Mouse (Mus musculus) midbrain, embryonic 16.5 days (tissue): ENCODE measurements around the gene Fam163b. TPM values are rescaled to one million over a fixed set of nuclear protein-coding genes. Genes with fewer than 3 reads are reported as not detected.

Experiments used
- ATAC-seq: fragments of 200-750 bp; cut with Nextera tagmentation; 2 replicates; pipeline ENCODE4 v1.8.0; 2017; ENCODE audit warnings: moderate TSS enrichment
- H3K27ac ChIP-seq: fragments of 300-500 bp; sonication (generic); 2 replicates; pipeline ENCODE4 v1.5.1; 2014; ENCODE audit warnings: mild to moderate bottlenecking, low read length, mixed read lengths
- H3K27me3 ChIP-seq: fragments of 300-500 bp; sonication (generic); 2 replicates; pipeline ENCODE4 v1.6.1; 2014; ENCODE audit warnings: low read depth, low read length, mixed read lengths; ENCODE audit not compliant: control insufficient read depth, insufficient read depth
- H3K36me3 ChIP-seq: fragments of 300-500 bp; sonication (generic); 2 replicates; pipeline ENCODE4 v1.6.1; 2014; ENCODE audit warnings: mild to moderate bottlenecking, low read length, moderate library complexity, mixed read lengths; ENCODE audit not compliant: control insufficient read depth, insufficient read depth
- H3K4me1 ChIP-seq: fragments of 300-500 bp; sonication (generic); 2 replicates; pipeline ENCODE4 v1.6.1; 2014; ENCODE audit warnings: mild to moderate bottlenecking, low read length, mixed read lengths; ENCODE audit not compliant: control insufficient read depth, insufficient read depth
- H3K4me2 ChIP-seq: fragments of 300-500 bp; sonication (generic); 2 replicates; pipeline ENCODE4 v1.6.1; 2014; ENCODE audit warnings: mild to moderate bottlenecking, low read length, mixed read lengths
- H3K4me3 ChIP-seq: fragments of 300-500 bp; sonication (generic); 2 replicates; pipeline ENCODE4 v1.5.1; 2014; ENCODE audit warnings: low read depth, mild to moderate bottlenecking, low read length, moderate library complexity, mixed read lengths
- H3K9ac ChIP-seq: fragments of 300-500 bp; sonication (generic); 2 replicates; pipeline ENCODE4 v1.6.1; 2014; ENCODE audit warnings: low read depth, low read length, mixed read lengths
- H3K9me3 ChIP-seq: fragments of 300-500 bp; sonication (generic); replicated peaks from 2 replicates; pipeline ENCODE4 v1.6.1; 2014; ENCODE audit warnings: mild to moderate bottlenecking, low read length, mixed read lengths; ENCODE audit not compliant: control insufficient read depth, poor library complexity, severe bottlenecking
- WGBS: fragments of 180-500 bp; shearing (Covaris S2); extraction: QIAGEN DNeasy Blood & Tissue Kit; methylation state at CpG from one replicate; pipeline ENCODE4 v1.1.7; 2014; 5-methylcytosine and 5-hydroxymethylcytosine counted together
- polyA plus RNA-seq: library from polyadenylated mRNA; unstranded; fragments of >200 nt; fragmentation: Nextera tagmentation; extraction: Ambion mirVana; gene quantifications from 2 replicates; pipeline ENCODE4 v1.2.1, GENCODE M21; 2015

The Fam163b gene
- polyA plus RNA-seq, 1 experiment from 2014 or later, result 8.1 TPM

DNA sequence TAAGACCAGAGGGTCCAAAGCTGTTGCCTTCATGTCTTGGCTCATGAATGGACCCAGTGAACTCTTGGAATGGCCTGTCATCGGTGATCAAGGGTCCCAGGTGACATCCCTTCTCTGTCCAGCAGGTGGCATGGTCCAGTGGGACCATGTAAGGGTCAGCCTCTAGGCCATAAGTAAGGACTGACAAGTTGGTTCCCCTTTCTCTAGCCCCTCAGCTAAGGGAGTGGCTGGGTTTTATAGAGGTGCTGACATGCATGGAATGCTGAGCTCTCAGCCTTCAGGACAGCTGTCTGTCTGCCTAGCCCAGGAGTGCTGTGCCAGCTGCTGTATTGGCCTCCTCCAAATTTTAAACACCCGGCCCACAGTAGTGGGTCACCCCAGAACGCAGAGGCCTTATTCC lies 66.8 kb downstream of the Fam163b start:
- Histone ChIP-seq H3K27ac (no peak overlapping the region), H3K4me2 (no peak overlapping the region), H3K4me1 (peaks cover 14% of the 10 kb centered on the region), H3K27me3 (no peaks in the 10 kb centered on the region), H3K36me3 (no peaks in the 10 kb centered on the region), H3K9ac (no peak overlapping the region), H3K9me3 (no peaks in the 10 kb centered on the region), H3K4me3 (no peak overlapping the region)
- ATAC-seq, result no peak
- WGBS, result 72% methylated on average over 3 of the region's 3 CpGs

DNA sequence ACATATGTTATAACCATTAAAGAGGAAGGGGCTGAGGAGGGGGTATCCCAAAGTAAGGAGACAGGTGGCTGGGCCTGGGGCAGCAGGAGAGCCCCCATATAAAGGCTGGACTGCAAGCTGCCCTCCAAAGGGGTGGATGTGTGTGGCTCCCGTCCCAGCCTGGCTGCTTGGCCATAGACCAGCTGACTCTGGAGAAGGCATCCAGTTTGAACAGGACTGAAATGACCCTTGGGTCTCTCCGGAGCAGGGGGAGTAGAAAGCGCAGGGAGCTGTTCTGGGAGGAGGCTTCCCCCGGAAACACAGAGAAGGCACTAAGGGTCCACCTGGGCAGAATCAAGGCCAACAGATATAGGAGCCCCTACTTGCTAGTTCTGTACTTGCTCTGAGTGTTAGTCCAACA lies 67.5 kb downstream of the Fam163b start:
- Histone ChIP-seq H3K36me3 (no peaks in the 10 kb centered on the region), H3K9me3 (no peaks in the 10 kb centered on the region), H3K9ac (no peak overlapping the region), H3K27ac (no peak overlapping the region), H3K4me1 (peaks cover 12% of the 10 kb centered on the region), H3K4me2 (no peak overlapping the region), H3K4me3 (no peak overlapping the region), H3K27me3 (no peaks in the 10 kb centered on the region)
- ATAC-seq, result no peak
- 75% methylated on average over 4 of the region's 4 CpGs for WGBS

DNA sequence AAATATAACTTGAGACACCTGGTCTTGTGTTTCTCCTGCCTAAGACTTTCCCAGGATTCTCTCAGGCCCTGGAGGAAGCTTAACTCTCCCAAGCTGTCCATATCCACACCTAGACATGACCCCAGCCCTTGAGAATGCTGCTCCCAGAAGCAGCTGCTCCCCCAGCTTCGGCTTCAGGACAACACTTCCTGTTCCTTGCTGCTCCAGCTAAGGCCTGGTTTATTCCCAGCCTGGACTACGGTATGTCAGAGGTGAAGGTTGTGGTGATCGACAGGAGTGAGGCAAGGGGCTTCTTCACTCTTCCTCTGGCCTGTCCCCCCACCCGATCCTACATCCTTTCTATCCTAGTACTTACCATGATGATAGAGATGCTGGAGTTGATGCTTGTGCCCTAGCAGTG lies 68.9 kb downstream of the Fam163b start:
- no peaks in the 10 kb centered on the region for H3K9me3 ChIP-seq
- no peak overlapping the region for H3K4me2 ChIP-seq
- no peak for ATAC-seq
- no peak overlapping the region for H3K27ac ChIP-seq
- no peaks in the 10 kb centered on the region; the same call in 1 of the 2 replicates for H3K4me1 ChIP-seq
- 79% methylated on average over 4 of the region's 4 CpGs for WGBS
- no peaks in the 10 kb centered on the region for H3K36me3 ChIP-seq
- H3K9ac ChIP-seq, result no peak overlapping the region
- H3K27me3 ChIP-seq, result no peaks in the 10 kb centered on the region
- no peak overlapping the region for H3K4me3 ChIP-seq

DNA sequence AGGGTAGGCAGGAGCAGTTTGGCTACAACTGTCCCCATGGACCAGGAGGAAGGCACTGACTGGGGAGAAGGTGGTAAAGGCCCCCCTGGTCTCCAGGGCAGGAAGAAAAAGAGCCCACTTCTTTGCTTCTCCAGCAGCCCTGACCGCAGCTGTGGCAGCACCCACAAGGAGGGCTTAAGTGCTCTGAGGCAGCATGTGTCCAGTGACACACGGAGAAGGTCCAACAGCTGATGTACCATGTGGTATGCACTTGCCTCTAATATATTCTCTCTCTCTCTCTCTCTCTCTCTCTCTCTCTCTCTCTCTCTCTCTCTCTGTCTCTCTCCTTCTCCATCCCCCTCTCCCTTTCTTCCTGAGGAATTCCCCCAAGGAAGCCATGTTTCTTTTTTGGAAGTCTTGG lies 70.3 kb downstream of the Fam163b start, which contains the start of gene Mymk:
Gene Mymk, minus strand, starts transcription at position 202 of the 400 bp plus-strand sequence.
- Histone ChIP-seq H3K4me3 (no peak within 1 kb of the TSS), H3K9me3 (no peaks in the 10 kb centered on the region), H3K27ac (no peak within 1 kb of the TSS), H3K4me1 (no peaks in the 10 kb centered on the region), H3K4me2 (no peak within 1 kb of the TSS), H3K27me3 (no peaks in the 10 kb centered on the region), H3K9ac (no peak within 1 kb of the TSS), H3K36me3 (no peaks in the 10 kb centered on the region)
- WGBS, result 88% methylated on average over 2 of the region's 2 CpGs
- ATAC-seq, result no peak

DNA sequence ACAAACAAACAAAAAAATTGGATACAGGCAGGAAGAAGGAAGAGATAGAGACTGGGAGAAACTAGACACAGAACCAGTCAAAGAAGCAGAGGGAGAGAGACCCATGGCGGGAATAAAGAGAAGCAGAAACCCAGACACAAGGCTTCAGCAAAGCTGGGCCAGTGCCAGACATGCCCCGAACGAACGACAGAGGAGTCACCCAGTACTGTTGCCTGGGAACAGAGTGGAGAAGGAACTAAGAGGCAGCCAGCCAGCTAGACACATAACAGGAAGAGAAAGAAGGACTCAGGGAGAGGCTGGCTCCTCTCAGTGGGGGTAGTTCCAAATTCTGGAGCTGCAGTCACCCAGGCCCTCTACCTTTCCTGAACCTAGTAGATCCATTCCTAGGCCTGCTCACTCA lies 71.2 kb downstream of the Fam163b start:
- Histone ChIP-seq H3K4me1 (no peaks in the 10 kb centered on the region), H3K4me3 (no peak overlapping the region), H3K9ac (no peak overlapping the region), H3K27me3 (no peaks in the 10 kb centered on the region), H3K9me3 (no peaks in the 10 kb centered on the region), H3K36me3 (no peaks in the 10 kb centered on the region), H3K27ac (no peak overlapping the region), H3K4me2 (no peak overlapping the region)
- ATAC-seq, result no peak; the same call in 1 of the 2 replicates
- WGBS, result 47% methylated on average over 4 of the region's 4 CpGs

DNA sequence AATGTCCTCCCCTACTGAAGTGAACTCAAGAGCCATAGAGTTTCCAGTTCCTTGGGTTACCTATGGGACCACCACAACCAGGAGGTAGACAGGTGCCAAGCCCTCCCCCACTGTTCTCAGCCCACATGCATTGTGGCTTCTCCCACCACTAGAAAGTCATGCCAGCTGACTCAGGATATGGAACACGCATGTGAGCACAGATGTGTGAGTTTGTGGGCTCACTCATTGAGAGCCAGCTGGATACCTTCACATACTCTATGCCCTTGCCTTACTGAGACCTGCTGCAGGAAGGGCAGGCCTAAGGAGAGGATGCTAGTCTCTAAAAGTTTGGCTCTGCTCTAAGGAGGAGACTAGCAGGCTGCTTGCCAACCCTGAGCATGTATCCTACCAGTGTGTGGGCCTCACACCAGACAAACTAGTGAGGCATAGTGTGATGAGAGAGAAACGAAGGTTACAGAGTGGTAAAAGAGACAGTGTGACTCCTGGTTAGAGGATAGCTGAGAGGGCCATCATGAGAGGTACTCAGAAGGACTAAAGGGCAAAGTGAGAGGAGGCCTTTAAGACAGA lies 72.0 kb downstream of the Fam163b start:
- H3K9me3 ChIP-seq, result no peaks in the 10 kb centered on the region
- no peaks in the 10 kb centered on the region for H3K27me3 ChIP-seq
- no peak overlapping the region for H3K9ac ChIP-seq
- no peak for ATAC-seq
- WGBS, result 89% methylated on average over 2 of the region's 2 CpGs
- H3K4me1 ChIP-seq, result no peaks in the 10 kb centered on the region
- H3K4me3 ChIP-seq, result no peak overlapping the region
- no peak overlapping the region for H3K27ac ChIP-seq
- H3K4me2 ChIP-seq, result no peak overlapping the region
- no peaks in the 10 kb centered on the region for H3K36me3 ChIP-seq

DNA sequence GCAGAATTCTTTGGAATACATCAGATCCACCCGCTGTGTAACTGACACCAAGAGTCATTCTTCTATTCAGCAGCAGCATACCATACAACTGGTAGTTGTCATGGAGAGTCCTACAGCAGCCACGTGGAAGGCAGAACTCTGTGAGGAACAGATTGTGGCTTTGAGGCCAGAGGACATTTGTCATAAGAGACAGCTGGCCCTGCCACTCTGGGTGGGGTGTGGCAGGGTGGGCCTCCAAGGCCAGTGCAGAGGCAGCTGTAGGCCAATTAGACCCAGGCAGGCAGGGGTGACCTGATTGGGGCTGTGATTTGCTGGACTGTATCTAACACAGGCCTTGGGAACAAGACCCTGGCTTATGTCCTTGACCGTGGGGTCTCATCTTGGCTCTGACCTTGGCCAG lies 72.6 kb downstream of the Fam163b start:
- no peak overlapping the region for H3K4me2 ChIP-seq
- no peak overlapping the region for H3K9ac ChIP-seq
- no peaks in the 10 kb centered on the region for H3K27me3 ChIP-seq
- no peak overlapping the region for H3K4me3 ChIP-seq
- H3K4me1 ChIP-seq, result no peaks in the 10 kb centered on the region
- WGBS, result 47% methylated on average over 3 of the region's 3 CpGs
- H3K27ac ChIP-seq, result no peak overlapping the region
- ATAC-seq, result no peak
- H3K36me3 ChIP-seq, result no peaks in the 10 kb centered on the region
- H3K9me3 ChIP-seq, result no peaks in the 10 kb centered on the region

DNA sequence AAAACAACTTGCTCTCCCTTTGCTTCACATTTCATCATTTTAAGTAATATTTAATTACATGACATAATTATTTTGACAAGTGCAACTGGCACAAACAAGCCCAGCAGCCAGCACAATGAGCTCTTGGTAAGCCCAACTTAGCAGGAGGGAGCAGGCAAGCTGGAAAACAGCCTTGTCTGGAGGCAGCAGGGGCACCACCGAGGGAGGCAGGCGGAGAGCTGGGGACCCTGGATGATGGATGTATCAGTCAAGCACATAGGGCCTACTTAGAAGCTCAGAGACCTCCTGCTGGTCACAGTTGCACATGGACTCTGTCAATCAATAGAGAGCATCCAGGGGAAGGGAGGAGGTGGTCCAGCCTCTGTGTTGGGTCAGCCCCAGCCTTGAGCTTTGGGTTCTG lies 74.3 kb downstream of the Fam163b start:
- 56% methylated on average over 2 of the region's 2 CpGs for WGBS

DNA sequence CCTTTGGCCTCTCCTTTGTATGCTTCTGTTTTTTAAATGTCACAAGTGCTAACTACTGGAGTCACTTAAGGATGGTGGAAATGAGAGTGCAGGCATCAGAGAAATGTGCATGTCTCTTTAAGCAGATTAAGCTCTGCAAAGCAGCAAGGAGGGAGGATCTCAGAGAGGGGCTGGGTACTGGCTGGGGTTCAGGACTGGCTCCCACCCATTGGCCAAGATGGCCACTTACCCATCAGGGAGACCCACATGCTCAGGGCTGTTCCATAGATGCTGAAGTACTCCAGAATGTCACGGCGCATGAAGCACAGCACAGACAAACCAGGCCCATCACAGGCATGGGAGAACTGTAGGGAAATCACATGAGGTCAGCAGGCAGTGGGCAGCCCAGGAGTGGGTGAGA lies 75.2 kb downstream of the Fam163b start:
- Histone ChIP-seq H3K4me1 (no peaks in the 10 kb centered on the region), H3K9ac (no peak overlapping the region), H3K4me2 (no peak overlapping the region), H3K27me3 (no peaks in the 10 kb centered on the region), H3K9me3 (no peaks in the 10 kb centered on the region), H3K36me3 (no peaks in the 10 kb centered on the region), H3K4me3 (no peak overlapping the region), H3K27ac (no peak overlapping the region)
- WGBS, result 76% methylated on average over 2 of the region's 2 CpGs
- ATAC-seq, result no peak

More for the DNA sequence above, 74.3 kb downstream of the Fam163b start:
- no peak for ATAC-seq
- H3K27ac ChIP-seq, result no peak overlapping the region
- H3K9me3 ChIP-seq, result no peaks in the 10 kb centered on the region
- H3K27me3 ChIP-seq, result no peaks in the 10 kb centered on the region
- H3K4me3 ChIP-seq, result no peak overlapping the region
- H3K4me1 ChIP-seq, result no peaks in the 10 kb centered on the region
- H3K36me3 ChIP-seq, result no peaks in the 10 kb centered on the region
- H3K4me2 ChIP-seq, result no peak overlapping the region
- H3K9ac ChIP-seq, result no peak overlapping the region
